In the genomic region with DNA sequence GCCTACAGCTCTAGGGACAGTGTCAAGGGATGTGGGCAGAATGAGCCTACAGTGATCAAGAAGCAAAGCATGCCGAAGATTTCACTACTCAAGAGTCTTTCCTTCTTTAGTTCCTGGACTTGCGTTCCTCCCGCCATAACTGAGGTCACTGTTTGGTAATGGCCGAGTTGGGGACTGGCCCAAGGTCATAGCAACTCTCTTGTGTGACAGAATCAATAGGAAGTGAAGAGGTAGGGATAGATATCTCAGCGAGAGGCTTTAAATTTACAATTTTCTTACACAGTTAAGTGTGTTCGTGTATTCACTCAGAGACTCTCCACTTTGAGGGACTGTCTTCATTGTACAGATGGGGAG, we compare ENCODE assay signal across 8 mouse cellular contexts. TPM values are rescaled to one million over a fixed set of nuclear protein-coding genes. Genes with fewer than 3 reads are reported as not detected.
DNase-seq lines count a peak whose midpoint lies in the region; ATAC-seq and TF ChIP-seq lines count a peak whose summit lies in the region.

No protein-coding gene starts in this region.

- no peaks in the 10 kb centered on the region for H3K27me3 ChIP-seq in heart, embryonic 15.5 days
- H3K27me3 ChIP-seq in forebrain, postnatal 0 days (ENCODE audit: insufficient read depth, low read length) = no peaks in the 10 kb centered on the region

- ATAC-seq in heart, embryonic 15.5 days (replicated peaks; ENCODE audit: insufficient number of reproducible peaks, insufficient read depth, low FRiP score, low read depth) = no peak
- ATAC-seq in forebrain, postnatal 0 days = no peak
- no peak for ATAC-seq in cerebellum, adult (ENCODE audit: insufficient number of reproducible peaks, low FRiP score, low TSS enrichment)

- peak overlapping the region; percentile 61 for H3K4me3 ChIP-seq in heart, embryonic 15.5 days
- H3K4me3 ChIP-seq in forebrain, postnatal 0 days (ENCODE audit: low read depth, low read length) = peak overlapping the region; percentile 64
- H3K4me3 ChIP-seq in macrophage (ENCODE audit: inconsistent target) = peak overlapping the region; percentile 92

- DNase-seq in heart, postnatal 36 days = no peak
- DNase-seq in adrenal gland, postnatal 10 days = peak; percentile 47
- DNase-seq in forebrain, postnatal 0 days = no peak
- no peak for DNase-seq in frontal cortex, postnatal 25 days (ENCODE audit: low spot score in 2 of 2)
- no peak for DNase-seq in spleen, adult 18-20 months

- H3K9ac ChIP-seq in heart, embryonic 15.5 days = peak overlapping the region; percentile 55
- peak overlapping the region; percentile 64 for H3K9ac ChIP-seq in forebrain, postnatal 0 days

- peak overlapping the region; percentile 79 for H3K27ac ChIP-seq in heart, embryonic 15.5 days
- peak overlapping the region; percentile 67; the same call in 1 of the 2 replicates for H3K27ac ChIP-seq in forebrain, postnatal 0 days (ENCODE audit: low read depth, low read length)
- peak overlapping the region; percentile 88 for H3K27ac ChIP-seq in macrophage

- WGBS in heart, embryonic 15.5 days = 33% methylated on average over 6 of the region's 6 CpGs
- 41% methylated on average over 6 of the region's 6 CpGs for WGBS in forebrain, postnatal 0 days
- 13% methylated on average over 6 of the region's 6 CpGs for WGBS in macrophage (ENCODE audit: missing documents)

- H3K36me3 ChIP-seq in heart, embryonic 15.5 days = peaks cover 5% of the 10 kb centered on the region; the same call in 1 of the 2 replicates
- H3K36me3 ChIP-seq in forebrain, postnatal 0 days (ENCODE audit: insufficient read depth) = 0 out of 2 replicates have a peak, but pooled peaks cover 4% of the 10 kb centered on the region
- H3K36me3 ChIP-seq in macrophage (ENCODE audit: inconsistent target) = no peaks in the 10 kb centered on the region

- no peak for TF ChIP-seq CTCF in forebrain, postnatal 0 days (IDR thresholded peaks at IDR 0.05; ENCODE audit: low read depth)

- peaks cover 33% of the 10 kb centered on the region for H3K4me1 ChIP-seq in heart, embryonic 15.5 days (replicated peaks)
- peaks cover 5% of the 10 kb centered on the region for H3K4me1 ChIP-seq in forebrain, postnatal 0 days (ENCODE audit: insufficient read depth)

- peak overlapping the region; percentile 73 for H3K4me2 ChIP-seq in heart, embryonic 15.5 days
- peak overlapping the region; percentile 79 for H3K4me2 ChIP-seq in forebrain, postnatal 0 days (ENCODE audit: low read depth)

- peaks cover 61% of the 10 kb centered on the region for H3K79me2 ChIP-seq in macrophage (ENCODE audit: inconsistent target)

- H3K9me3 ChIP-seq in heart, embryonic 15.5 days (replicated peaks) = no peaks in the 10 kb centered on the region
- H3K9me3 ChIP-seq in forebrain, postnatal 0 days (ENCODE audit: low read length) = no peaks in the 10 kb centered on the region

- intact Hi-C loops in heart, postnatal 36 days (cut with DNase I) = loop anchor here (5.0 kb wide), 1 partner anchor 465 kb away; the partner anchor contains the start of gene Usp3

RNA-seq across cellular contexts. Expression of gene Ciao2a, which starts 0.8 kb away (rescaled TPM):
- polyA plus RNA-seq in heart, embryonic 15.5 days (2015; fragmentation: Nextera tagmentation; extraction: Ambion mirVana) = 136 and 158 TPM in 2 replicates
- total RNA-seq in heart, postnatal 36 days (2021) = 10 to 100 TPM; 65.6 to 69.9 TPM
- total RNA-seq in adrenal gland, postnatal 10 days (2021) = 10 to 100 TPM; 89.9 to 97.4 TPM
- 33.0 and 46.2 TPM in 2 replicates for total RNA-seq in forebrain, postnatal 0 days (2014; rRNA removed)
- polyA plus RNA-seq in forebrain, postnatal 0 days (2015; fragmentation: Nextera tagmentation; extraction: Ambion mirVana) = 60.7 and 67.7 TPM in 2 replicates
- 10 to 100 TPM in 18 of 26 experiments, 1 to 10 TPM in 8; 2.2 to 32.9 (median 14.5) TPM for total RNA-seq in macrophage (2018; cell fraction: chromatin; rRNA removed)
- total RNA-seq in macrophage (2018; cell fraction: cytosol; rRNA removed) = 100 to 1,000 TPM in 25 of 26 experiments, 10 to 100 TPM in 1; 91.5 to 198 (median 136) TPM
- total RNA-seq in macrophage (2018; cell fraction: nucleus; rRNA removed) = 10 to 100 TPM; 14.9 to 83.4 (median 40.0) TPM
- polyA plus RNA-seq in macrophage (2018) = 103 to 211 TPM (median 123 TPM) in 3 replicates

RNA-seq across cellular contexts. Expression of gene Snx1, which starts 0.8 kb away (rescaled TPM):
- polyA plus RNA-seq in heart, embryonic 15.5 days (2015; fragmentation: Nextera tagmentation; extraction: Ambion mirVana) = 57.8 and 69.0 TPM in 2 replicates
- total RNA-seq in heart, postnatal 36 days (2021) = 10 to 100 TPM; 27.7 to 29.8 TPM
- 10 to 100 TPM; 72.3 to 81.3 TPM for total RNA-seq in adrenal gland, postnatal 10 days (2021)
- total RNA-seq in forebrain, postnatal 0 days (2014; rRNA removed) = 59.8 and 66.9 TPM in 2 replicates
- 42.8 and 51.5 TPM in 2 replicates for polyA plus RNA-seq in forebrain, postnatal 0 days (2015; fragmentation: Nextera tagmentation; extraction: Ambion mirVana)
- 100 to 1,000 TPM; 104 to 309 (median 220) TPM for total RNA-seq in macrophage (2018; cell fraction: chromatin; rRNA removed)
- 100 to 1,000 TPM; 105 to 155 (median 123) TPM for total RNA-seq in macrophage (2018; cell fraction: cytosol; rRNA removed)
- total RNA-seq in macrophage (2018; cell fraction: nucleus; rRNA removed) = 100 to 1,000 TPM in 20 of 26 experiments, 10 to 100 TPM in 6; 71.5 to 171 (median 129) TPM
- 126 to 191 TPM (median 168 TPM) in 3 replicates for polyA plus RNA-seq in macrophage (2018)

RNA-seq across cellular contexts. Expression of gene Dapk2, which starts 30.9 kb away (rescaled TPM):
- 5.7 and 6.6 TPM in 2 replicates for polyA plus RNA-seq in heart, embryonic 15.5 days (2015; fragmentation: Nextera tagmentation; extraction: Ambion mirVana)
- total RNA-seq in heart, postnatal 36 days (2021) = 1 to 10 TPM; 4.6 to 6.2 TPM
- 10 to 100 TPM in 1 of 2 experiments, 1 to 10 TPM in 1; 8.3 to 12.4 TPM for total RNA-seq in adrenal gland, postnatal 10 days (2021)
- total RNA-seq in forebrain, postnatal 0 days (2014; rRNA removed) = 1.9 and 3.4 TPM in 2 replicates
- 1.5 and 1.8 TPM in 2 replicates for polyA plus RNA-seq in forebrain, postnatal 0 days (2015; fragmentation: Nextera tagmentation; extraction: Ambion mirVana)
- not detected for total RNA-seq in macrophage (2018; cell fraction: chromatin; rRNA removed)
- total RNA-seq in macrophage (2018; cell fraction: cytosol; rRNA removed) = under 1 TPM in 7 of 26 experiments, not detected in 19; 0.09 to 0.22 (median 0.09) TPM
- total RNA-seq in macrophage (2018; cell fraction: nucleus; rRNA removed) = not detected
- 0.07 TPM in 1 of 3 replicates, not detected in the others for polyA plus RNA-seq in macrophage (2018)

RNA-seq across cellular contexts. Expression of gene Snx22, which starts 57.7 kb away (rescaled TPM):
- 0.98 and 1.3 TPM in 2 replicates for polyA plus RNA-seq in heart, embryonic 15.5 days (2015; fragmentation: Nextera tagmentation; extraction: Ambion mirVana)
- total RNA-seq in heart, postnatal 36 days (2021) = under 1 TPM; 0.57 to 0.86 TPM
- 1 to 10 TPM in 1 of 2 experiments, under 1 TPM in 1; 0.66 to 1.9 TPM for total RNA-seq in adrenal gland, postnatal 10 days (2021)
- total RNA-seq in forebrain, postnatal 0 days (2014; rRNA removed) = 4.0 and 5.8 TPM in 2 replicates
- 7.3 and 7.5 TPM in 2 replicates for polyA plus RNA-seq in forebrain, postnatal 0 days (2015; fragmentation: Nextera tagmentation; extraction: Ambion mirVana)
- total RNA-seq in macrophage (2018; cell fraction: chromatin; rRNA removed) = not detected
- total RNA-seq in macrophage (2018; cell fraction: cytosol; rRNA removed) = under 1 TPM; 0.06 to 0.75 (median 0.25) TPM
- under 1 TPM in 6 of 26 experiments, not detected in 20; 0.23 to 0.48 (median 0.31) TPM for total RNA-seq in macrophage (2018; cell fraction: nucleus; rRNA removed)
- polyA plus RNA-seq in macrophage (2018) = 0.29 to 1.3 TPM (median 0.46 TPM) in 3 replicates
